Mouse (Mus musculus) intestine, embryonic 15.5 days (tissue): ENCODE measurements around the gene Tef. TPM values are rescaled to one million over a fixed set of nuclear protein-coding genes. Genes with fewer than 3 reads are reported as not detected.
A peak's percentile ranks its signal among the peaks of the same experiment; 100 is the strongest.

Experiments
- ATAC-seq: fragments of 200-750 bp; cut with Nextera tagmentation; 2 replicates; pipeline ENCODE4 v1.8.0; 2017; ENCODE audit warnings: moderate TSS enrichment, moderate library complexity
- H3K27ac ChIP-seq: fragments of 300-500 bp; sonication (generic); 2 replicates; pipeline ENCODE4 v1.5.1; 2015; ENCODE audit warnings: mild to moderate bottlenecking, inconsistent platforms
- H3K27me3 ChIP-seq: fragments of 300-500 bp; sonication (generic); replicated peaks from 2 replicates; pipeline ENCODE4 v1.6.1; 2015; ENCODE audit warnings: inconsistent platforms
- H3K36me3 ChIP-seq: fragments of 300-500 bp; sonication (generic); 2 replicates; pipeline ENCODE4 v1.6.1; 2015; ENCODE audit warnings: inconsistent platforms
- H3K4me1 ChIP-seq: fragments of 300-500 bp; sonication (generic); replicated peaks from 2 replicates; pipeline ENCODE4 v1.6.1; 2015; ENCODE audit warnings: inconsistent platforms
- H3K4me2 ChIP-seq: fragments of 300-500 bp; sonication (generic); replicated peaks from 2 replicates; pipeline ENCODE4 v1.6.1; 2015; ENCODE audit warnings: mild to moderate bottlenecking, inconsistent platforms
- H3K4me3 ChIP-seq: fragments of 300-500 bp; sonication (generic); replicated peaks from 2 replicates; pipeline ENCODE4 v1.5.1; 2015; ENCODE audit warnings: inconsistent platforms
- H3K9ac ChIP-seq: fragments of 300-500 bp; sonication (generic); 2 replicates; pipeline ENCODE4 v1.6.1; 2015; ENCODE audit warnings: inconsistent platforms
- H3K9me3 ChIP-seq: fragments of 300-500 bp; sonication (generic); 2 replicates; pipeline ENCODE4 v1.6.1; 2016; ENCODE audit warnings: inconsistent platforms
- WGBS: fragments of 180-500 bp; shearing (Covaris S2); methylation state at CpG from one replicate; pipeline ENCODE4 v1.1.7; 2015; 5-methylcytosine and 5-hydroxymethylcytosine counted together
- polyA plus RNA-seq: library from polyadenylated mRNA; unstranded; fragments of >200 nt; fragmentation: Nextera tagmentation; extraction: Ambion mirVana; gene quantifications from 2 replicates; pipeline ENCODE4 v1.2.1, GENCODE M21; 2015

Gene Tef
- polyA plus RNA-seq, 1 experiment from 2014 or later, result 17.7 TPM

DNA sequence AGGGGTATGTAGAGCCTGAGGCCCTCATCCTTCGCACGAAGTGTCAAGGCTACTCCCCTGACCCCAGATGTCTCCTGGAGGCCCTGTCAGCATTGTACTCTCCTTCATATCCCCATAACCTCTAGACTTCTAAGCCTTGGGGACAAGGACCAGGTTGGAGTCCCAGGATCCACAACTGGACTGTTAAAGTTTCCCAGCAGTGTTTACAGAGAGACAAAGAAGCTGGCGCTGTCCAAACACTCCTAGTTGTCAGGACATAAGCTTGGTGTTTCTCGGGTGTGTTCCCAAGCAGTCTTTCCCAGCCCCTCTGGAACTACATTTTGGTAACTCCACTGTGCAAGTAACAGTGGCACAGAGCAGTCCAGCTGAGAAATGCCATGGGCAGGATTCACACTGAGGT is 31.3 kb downstream of the Tef start:
- Histone ChIP-seq H3K4me1 (peaks cover 20% of the 10 kb centered on the region), H3K27me3 (no peaks in the 10 kb centered on the region), H3K27ac (no peak overlapping the region), H3K9me3 (no peaks in the 10 kb centered on the region), H3K4me3 (no peak overlapping the region), H3K9ac (no peak overlapping the region), H3K4me2 (no peak overlapping the region), H3K36me3 (no peaks in the 10 kb centered on the region)
- 65% methylated on average over 4 of the region's 4 CpGs for WGBS
- ATAC-seq, result no peak

DNA sequence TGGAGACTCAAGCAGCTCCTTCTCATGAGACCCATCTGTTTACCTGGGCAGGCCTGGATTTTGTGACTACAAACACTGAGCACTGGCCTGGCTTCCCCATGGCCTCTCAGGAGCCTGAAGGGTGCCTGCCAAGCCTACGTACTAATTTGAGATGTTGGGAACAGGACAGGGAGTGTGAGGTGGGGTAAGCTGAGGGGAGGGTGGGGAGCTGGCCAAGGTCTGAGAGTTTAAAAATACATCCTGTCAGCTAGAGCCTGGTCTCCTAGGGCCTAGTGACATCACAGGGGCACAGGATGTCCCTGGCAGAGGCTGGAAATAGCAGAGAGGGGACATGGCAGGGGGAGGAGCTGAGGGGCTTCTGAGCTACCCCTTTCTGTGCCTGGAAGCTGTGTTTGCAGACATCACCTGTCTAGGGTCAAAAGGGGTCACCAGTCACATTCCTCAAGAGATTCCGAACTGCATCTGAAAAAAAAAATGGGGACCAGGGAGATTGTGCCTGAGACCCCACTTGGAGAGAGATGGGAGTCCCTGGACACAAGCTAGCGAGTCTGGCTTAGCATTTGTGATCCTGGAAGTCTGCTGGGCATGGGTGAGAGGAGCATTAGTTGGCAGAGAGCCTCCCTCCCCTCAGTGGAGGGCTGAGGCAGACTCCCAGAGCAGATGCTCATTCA is 32.1 kb downstream of the Tef start:
- no peak overlapping the region for H3K9ac ChIP-seq
- H3K36me3 ChIP-seq, result no peaks in the 10 kb centered on the region
- no peaks in the 10 kb centered on the region for H3K9me3 ChIP-seq
- no peaks in the 10 kb centered on the region for H3K27me3 ChIP-seq
- H3K27ac ChIP-seq, result no peak overlapping the region
- no peak overlapping the region for H3K4me2 ChIP-seq
- H3K4me1 ChIP-seq, result peaks cover 20% of the 10 kb centered on the region
- no peak overlapping the region for H3K4me3 ChIP-seq
- WGBS, result 51% methylated on average over 3 of the region's 3 CpGs
- no peak for ATAC-seq

DNA sequence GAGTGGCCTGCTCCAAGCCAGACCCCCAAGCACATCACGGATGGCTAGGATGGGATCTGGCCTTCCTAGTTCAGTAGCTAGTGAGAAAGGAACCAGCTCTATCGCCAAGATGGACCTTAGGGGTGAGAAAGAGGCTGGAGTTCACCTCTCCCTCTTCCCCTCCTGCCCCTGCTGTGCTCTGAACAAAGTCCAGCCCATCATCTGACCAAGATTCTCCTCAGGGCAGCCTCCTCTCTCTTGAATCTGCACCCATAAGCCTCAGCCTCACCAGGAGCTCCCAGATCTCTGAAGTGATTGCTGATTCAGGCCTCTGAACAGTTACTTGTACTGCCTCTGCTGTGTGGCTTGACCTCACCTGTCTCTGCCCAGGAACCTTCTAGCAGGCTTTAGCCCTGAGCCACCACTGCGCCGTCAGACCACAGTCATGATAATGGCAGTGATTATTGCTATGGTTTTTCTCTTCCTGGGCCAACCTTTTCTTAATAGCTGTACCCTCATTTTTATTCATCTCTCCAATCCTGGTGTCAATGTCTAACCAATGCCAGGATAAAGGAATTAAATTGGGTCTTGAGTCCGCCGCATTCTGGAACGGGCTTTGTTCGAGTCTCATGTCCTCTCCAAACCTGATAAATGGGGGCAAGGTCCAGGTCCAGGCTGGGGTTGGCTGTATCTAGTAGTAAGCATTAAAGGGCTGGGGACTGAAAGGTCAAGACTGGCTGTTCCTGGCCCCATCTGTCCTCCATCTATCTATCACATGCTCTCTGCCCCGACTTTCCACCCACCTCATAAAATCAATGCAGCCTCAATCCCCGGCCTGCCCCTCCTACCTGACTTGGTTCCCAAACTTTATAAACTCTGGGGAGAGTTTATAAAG is 33.0 kb downstream of the Tef start:
- Histone ChIP-seq H3K4me2 (peak overlapping the region; percentile 76), H3K4me3 (no peak overlapping the region), H3K9me3 (no peaks in the 10 kb centered on the region), H3K4me1 (peaks cover 26% of the 10 kb centered on the region), H3K9ac (0 out of 2 replicates have a peak overlapping the region, but pooled peaks have one; percentile 39), H3K27ac (no peak overlapping the region), H3K27me3 (no peaks in the 10 kb centered on the region), H3K36me3 (no peaks in the 10 kb centered on the region)
- WGBS, result 59% methylated on average over 10 of the region's 10 CpGs
- ATAC-seq, result no peak

DNA sequence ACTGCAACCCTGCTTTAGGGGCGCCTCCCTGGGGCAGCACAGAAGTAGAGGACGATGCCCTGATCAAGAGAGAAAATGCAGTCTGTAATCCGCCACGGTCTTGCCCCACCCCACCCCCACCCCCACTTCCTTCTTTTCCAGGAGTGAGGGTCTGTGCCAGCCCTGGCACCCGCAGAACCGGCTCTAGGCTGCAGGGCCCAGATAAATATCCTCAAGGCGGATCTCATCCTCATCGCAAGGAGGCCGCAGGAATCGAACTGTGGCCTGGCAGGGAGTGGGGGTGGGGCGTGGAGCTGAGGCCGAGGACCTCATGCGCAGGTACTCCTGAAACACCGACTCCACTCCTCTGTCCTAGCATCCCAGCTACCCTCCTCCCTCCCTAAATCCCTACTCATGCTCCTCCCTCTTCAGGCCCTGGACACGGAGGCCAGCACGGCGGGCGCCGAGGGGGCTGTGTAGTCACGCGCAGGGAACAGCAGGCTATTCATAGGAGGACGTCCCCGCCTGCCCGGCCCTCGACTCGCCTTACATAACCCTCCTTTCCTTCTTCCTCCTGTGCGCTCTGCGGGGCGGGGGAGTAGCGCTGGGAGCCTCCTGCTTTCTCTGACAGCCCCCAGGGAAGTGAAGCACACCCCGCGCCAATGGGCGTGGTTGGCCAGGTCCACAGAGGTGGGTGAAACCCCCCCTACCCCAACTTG is 34.1 kb downstream of the Tef start:
- Histone ChIP-seq H3K36me3 (no peaks in the 10 kb centered on the region), H3K4me2 (peak overlapping the region; percentile 76), H3K9me3 (no peaks in the 10 kb centered on the region), H3K9ac (peak overlapping the region; percentile 39), H3K4me1 (peaks cover 23% of the 10 kb centered on the region), H3K27ac (peak overlapping the region; percentile 60), H3K27me3 (no peaks in the 10 kb centered on the region), H3K4me3 (peak overlapping the region; percentile 37)
- WGBS, result 4% methylated on average over 33 of the region's 33 CpGs
- ATAC-seq, result peak; percentile 85

DNA sequence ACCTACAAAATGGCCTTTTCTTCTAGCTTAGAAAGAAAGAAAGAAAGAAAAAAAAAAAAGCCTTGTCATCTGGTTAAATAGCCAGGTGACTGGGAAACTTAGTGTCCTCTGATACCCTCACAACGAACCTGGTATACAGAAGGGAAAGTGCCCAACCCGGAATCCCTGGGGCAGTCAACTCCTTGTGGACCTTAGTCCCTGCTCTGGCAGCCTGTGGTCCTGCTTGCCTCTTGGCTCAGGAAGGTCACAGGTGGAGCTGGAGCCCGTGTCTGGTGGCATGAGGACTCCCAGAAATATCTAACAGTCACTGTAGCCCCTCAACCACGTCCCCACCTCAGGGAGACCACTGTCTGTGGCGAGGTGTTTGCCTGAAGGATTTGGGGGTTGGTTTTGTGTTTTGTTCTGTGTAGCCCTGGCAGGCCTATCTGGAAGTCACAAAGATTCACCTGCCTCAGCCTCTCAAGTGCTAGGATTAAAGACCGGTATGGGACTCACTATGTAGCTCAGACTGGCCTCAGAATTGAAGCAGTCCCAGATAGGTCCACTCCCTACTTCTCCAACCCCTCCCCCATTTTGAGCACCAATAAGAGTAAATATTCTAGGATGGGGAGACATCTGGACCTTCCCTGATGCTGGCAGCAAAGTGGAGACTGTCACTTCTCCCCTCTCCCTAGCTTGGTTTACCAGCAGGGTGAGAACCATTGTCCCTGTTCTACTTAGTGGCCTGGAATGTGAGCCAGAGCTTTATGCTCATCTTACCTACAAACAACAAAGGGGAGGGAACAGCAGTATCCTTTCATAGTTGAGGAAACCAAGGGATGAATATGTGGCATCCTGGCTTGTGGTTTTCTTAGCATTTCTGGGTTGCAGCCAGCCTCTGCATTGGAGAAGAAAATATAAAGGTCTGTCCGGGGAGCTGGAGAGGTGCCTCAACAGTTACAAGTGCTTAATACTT is 35.0 kb downstream of the Tef start:
- H3K36me3 ChIP-seq, result no peaks in the 10 kb centered on the region
- no peak overlapping the region for H3K9ac ChIP-seq
- peak overlapping the region; percentile 60; the same call in 1 of the 2 replicates for H3K27ac ChIP-seq
- no peaks in the 10 kb centered on the region for H3K9me3 ChIP-seq
- ATAC-seq, result no peak
- WGBS, result 60% methylated on average over 7 of the region's 7 CpGs
- H3K27me3 ChIP-seq, result no peaks in the 10 kb centered on the region
- peaks cover 20% of the 10 kb centered on the region for H3K4me1 ChIP-seq
- H3K4me2 ChIP-seq, result peak overlapping the region; percentile 76
- H3K4me3 ChIP-seq, result no peak overlapping the region

DNA sequence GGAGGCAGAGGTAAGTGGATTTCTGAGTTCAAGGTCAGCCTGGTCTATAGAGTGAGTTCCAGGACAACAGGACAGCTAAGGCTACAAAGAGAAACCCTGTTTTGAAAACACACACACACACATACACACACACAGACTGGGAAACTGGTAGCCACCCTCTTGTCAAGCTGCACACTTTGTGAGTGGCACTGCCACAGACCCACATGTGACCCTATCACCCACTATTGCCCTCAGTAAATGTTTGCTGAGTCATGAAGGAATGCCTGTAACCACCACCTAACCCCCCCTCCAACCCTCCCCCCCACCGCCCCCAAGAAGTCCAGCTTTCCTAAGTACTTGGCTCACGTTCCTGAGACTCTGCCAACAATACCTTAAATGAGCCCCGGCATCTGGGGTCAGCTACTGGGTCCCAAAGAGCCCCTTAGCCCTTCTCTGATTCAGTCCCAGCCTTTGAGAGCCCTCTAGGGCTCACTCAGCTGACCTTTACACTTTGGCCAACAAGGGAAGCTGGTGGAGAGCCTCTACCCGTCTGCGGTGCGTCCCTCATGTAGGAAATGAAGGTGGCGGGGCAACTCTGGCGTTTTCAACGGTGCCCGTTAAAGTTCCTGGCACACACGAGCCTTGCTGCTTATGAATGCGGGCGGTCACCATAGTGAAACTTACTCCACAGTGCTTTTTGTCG is 36.5 kb downstream of the Tef start:
- no peaks in the 10 kb centered on the region for H3K9me3 ChIP-seq
- H3K4me1 ChIP-seq, result peaks cover 20% of the 10 kb centered on the region
- no peak overlapping the region for H3K4me3 ChIP-seq
- ATAC-seq, result no peak
- no peak overlapping the region for H3K4me2 ChIP-seq
- H3K27ac ChIP-seq, result no peak overlapping the region
- H3K27me3 ChIP-seq, result no peaks in the 10 kb centered on the region
- WGBS, result 72% methylated on average over 14 of the region's 14 CpGs
- H3K9ac ChIP-seq, result no peak overlapping the region
- H3K36me3 ChIP-seq, result no peaks in the 10 kb centered on the region

DNA sequence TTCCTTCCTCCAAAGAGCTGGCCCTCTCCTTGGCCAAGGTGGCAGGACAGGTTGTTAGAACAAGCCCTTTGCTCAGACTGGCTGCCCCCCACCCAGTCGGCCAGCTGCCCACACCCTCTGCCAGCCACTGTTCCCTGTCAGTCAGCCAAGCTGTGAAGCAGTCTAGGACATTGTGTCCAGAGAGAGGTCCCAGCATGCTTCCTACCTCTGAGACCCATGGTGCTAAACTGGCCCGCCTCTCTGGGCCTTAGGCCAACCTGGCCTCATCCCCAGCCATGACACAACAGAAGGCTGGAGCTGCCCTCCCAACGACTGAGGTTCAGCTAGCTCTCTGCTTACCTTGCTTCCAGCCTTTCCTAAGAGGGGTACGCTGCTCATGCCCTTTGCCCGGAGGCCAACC is 37.4 kb downstream of the Tef start:
- H3K4me2 ChIP-seq, result no peak overlapping the region
- H3K27me3 ChIP-seq, result no peaks in the 10 kb centered on the region
- H3K4me3 ChIP-seq, result no peak overlapping the region
- peak; percentile 39 for ATAC-seq
- no peaks in the 10 kb centered on the region for H3K9me3 ChIP-seq
- H3K27ac ChIP-seq, result 0 out of 2 replicates have a peak overlapping the region, but pooled peaks have one; percentile 22
- H3K9ac ChIP-seq, result no peak overlapping the region
- WGBS, result 67% methylated on average over 5 of the region's 5 CpGs
- H3K4me1 ChIP-seq, result peaks cover 20% of the 10 kb centered on the region
- H3K36me3 ChIP-seq, result no peaks in the 10 kb centered on the region

DNA sequence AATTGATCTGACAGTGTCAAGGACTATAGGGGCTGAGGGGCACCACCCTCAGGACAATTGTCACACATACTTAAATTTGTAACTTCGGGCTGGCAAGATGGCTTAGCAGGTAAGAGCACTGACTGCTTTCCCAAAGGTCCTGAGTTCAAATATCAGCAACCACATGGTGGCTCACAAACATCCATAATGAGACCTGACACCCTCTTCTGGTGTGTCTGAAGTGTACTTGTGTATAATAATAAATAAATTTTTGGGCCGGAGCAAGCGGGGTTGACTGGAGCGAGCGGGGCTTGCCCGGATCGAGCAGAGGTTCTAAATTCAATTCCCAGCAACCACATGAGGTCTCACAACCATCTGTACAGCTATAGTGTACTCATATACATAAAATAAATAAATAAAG is 38.1 kb downstream of the Tef start:
- ATAC-seq, result no peak
- Histone ChIP-seq H3K9ac (no peak overlapping the region), H3K27me3 (no peaks in the 10 kb centered on the region), H3K36me3 (no peaks in the 10 kb centered on the region), H3K27ac (no peak overlapping the region), H3K4me2 (no peak overlapping the region), H3K4me1 (peaks cover 20% of the 10 kb centered on the region), H3K4me3 (no peak overlapping the region), H3K9me3 (no peaks in the 10 kb centered on the region)
- WGBS, result 89% methylated on average over 7 of the region's 7 CpGs

DNA sequence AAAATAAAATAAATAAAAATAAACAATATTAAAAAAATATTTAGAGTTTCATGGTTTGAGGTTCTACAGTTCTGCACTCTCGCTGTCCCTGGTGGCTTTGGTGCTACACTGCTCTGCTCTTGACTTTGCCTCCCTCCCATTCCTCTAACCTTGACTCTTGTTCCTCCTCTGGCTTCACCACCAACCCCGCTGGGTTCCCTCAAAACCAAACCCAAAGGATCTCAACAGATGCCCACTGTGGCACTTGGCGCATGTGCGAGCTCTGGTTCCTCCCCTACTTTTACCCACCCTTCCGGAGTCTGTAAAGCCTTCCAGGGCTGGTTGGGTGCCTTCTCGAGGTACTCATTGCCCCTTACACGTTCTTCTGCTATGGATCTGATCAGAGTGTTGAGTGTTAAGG is 40.1 kb downstream of the Tef start:
- Histone ChIP-seq H3K36me3 (no peaks in the 10 kb centered on the region), H3K9ac (no peak overlapping the region), H3K27me3 (no peaks in the 10 kb centered on the region), H3K4me1 (peaks cover 6% of the 10 kb centered on the region), H3K4me2 (no peak overlapping the region), H3K9me3 (no peaks in the 10 kb centered on the region), H3K4me3 (no peak overlapping the region), H3K27ac (no peak overlapping the region)
- ATAC-seq, result no peak
- 85% methylated on average over 7 of the region's 7 CpGs for WGBS

DNA sequence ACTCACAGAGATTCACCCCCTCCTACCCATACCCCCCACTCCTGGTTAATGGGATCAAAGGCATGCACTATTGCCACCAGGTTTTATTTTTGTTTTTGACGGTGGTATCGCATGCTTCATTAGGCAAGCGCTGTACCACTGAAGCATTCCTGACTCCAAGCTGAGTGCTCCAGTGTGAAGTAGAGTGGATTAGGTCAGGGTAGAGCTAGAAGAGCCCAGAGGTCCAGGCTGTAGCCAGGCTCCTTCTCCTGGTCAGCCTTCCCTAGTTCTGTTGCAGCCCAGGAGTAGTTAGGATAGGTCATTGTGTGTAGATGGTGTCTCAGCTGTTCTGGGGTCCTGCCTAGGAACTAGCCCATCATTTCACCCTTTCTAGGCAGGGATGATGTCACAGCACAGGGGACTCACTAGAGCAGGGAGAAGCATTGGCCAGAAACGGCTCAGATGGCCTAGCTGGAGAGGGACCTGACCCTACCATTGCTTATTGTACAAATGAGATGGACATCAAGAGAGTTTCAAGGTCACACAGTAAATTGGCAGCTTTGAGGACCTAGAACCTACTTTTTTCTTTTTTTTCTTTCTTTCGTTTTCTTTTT is 42.9 kb downstream of the Tef start:
- Histone ChIP-seq H3K9me3 (no peaks in the 10 kb centered on the region), H3K36me3 (peaks cover 10% of the 10 kb centered on the region; the same call in 1 of the 2 replicates), H3K4me1 (no peaks in the 10 kb centered on the region; the same call in 1 of the 2 replicates), H3K4me2 (no peak overlapping the region), H3K9ac (no peak overlapping the region), H3K27me3 (no peaks in the 10 kb centered on the region), H3K4me3 (no peak overlapping the region), H3K27ac (peak overlapping the region; percentile 49; the same call in 1 of the 2 replicates)
- WGBS, result 79% methylated on average over 5 of the region's 5 CpGs
- no peak for ATAC-seq

DNA sequence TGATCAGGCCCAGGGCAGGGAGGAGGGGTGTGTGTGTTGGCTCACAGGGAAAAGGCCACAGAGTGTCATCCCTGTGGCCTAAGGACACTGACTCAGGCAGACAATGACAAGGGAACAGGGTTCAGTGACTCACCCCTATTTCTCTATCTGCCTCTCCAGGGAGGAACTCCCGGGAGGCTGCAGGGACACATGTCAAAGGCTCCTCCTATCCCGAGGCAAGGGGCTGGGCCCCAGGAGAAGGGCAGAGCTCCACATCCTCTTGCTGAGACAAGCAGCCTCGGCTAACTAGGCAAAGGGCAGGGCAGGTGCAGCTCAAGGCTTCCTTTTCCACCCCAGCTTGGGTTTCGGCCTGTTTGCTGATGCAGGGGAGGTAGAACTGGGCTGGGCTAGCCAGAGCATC is 43.5 kb downstream of the Tef start:
- Histone ChIP-seq H3K4me1 (no peaks in the 10 kb centered on the region; the same call in 1 of the 2 replicates), H3K27me3 (no peaks in the 10 kb centered on the region), H3K9me3 (no peaks in the 10 kb centered on the region), H3K4me2 (no peak overlapping the region), H3K9ac (no peak overlapping the region), H3K27ac (peak overlapping the region; percentile 49; the same call in 1 of the 2 replicates), H3K36me3 (peaks cover 14% of the 10 kb centered on the region), H3K4me3 (no peak overlapping the region)
- 25% methylated on average over 4 of the region's 4 CpGs for WGBS
- peak; percentile 93 for ATAC-seq
